Mouse (Mus musculus) liver, postnatal 0 days (tissue): ENCODE measurements around the gene BC005624. TPM values are rescaled to one million over a fixed set of nuclear protein-coding genes. Genes with fewer than 3 reads are reported as not detected.
A peak's percentile ranks its signal among the peaks of the same experiment; 100 is the strongest.

Source experiments
- ATAC-seq: fragments of 200-750 bp; cut with Nextera tagmentation; 2 replicates; pipeline ENCODE4 v1.8.0; 2017; ENCODE audit warnings: mild to moderate bottlenecking, moderate library complexity
- DNase-seq: peaks from one replicate; pipeline ENCODE4 v3.0.0-alpha.2; 2016
- H3K27ac ChIP-seq: fragments of 300-500 bp; sonication (generic); 2 replicates; pipeline ENCODE4 v1.5.1; 2014; ENCODE audit warnings: antibody characterized with exemption, moderate library complexity, mild to moderate bottlenecking, low read depth
- H3K27me3 ChIP-seq: fragments of 300-500 bp; sonication (generic); 2 replicates; pipeline ENCODE4 v1.6.1; 2014; ENCODE audit warnings: low read length, control low read depth, mixed read lengths; ENCODE audit not compliant: insufficient read depth
- H3K36me3 ChIP-seq: fragments of 300-500 bp; sonication (generic); replicated peaks from 2 replicates; pipeline ENCODE4 v1.6.1; 2014; ENCODE audit warnings: mild to moderate bottlenecking, control low read depth, low read length, moderate library complexity, mixed read lengths; ENCODE audit not compliant: insufficient read depth
- H3K4me1 ChIP-seq: fragments of 300-500 bp; sonication (generic); 2 replicates; pipeline ENCODE4 v1.6.1; 2014; ENCODE audit warnings: antibody characterized with exemption, mild to moderate bottlenecking, control low read depth; ENCODE audit not compliant: insufficient read depth
- H3K4me2 ChIP-seq: fragments of 300-500 bp; sonication (generic); 2 replicates; pipeline ENCODE4 v1.6.1; 2014; ENCODE audit warnings: low read depth, mild to moderate bottlenecking, low read length, moderate library complexity, mixed read lengths
- H3K4me3 ChIP-seq: fragments of 300-500 bp; sonication (generic); 2 replicates; pipeline ENCODE4 v1.5.1; 2014; ENCODE audit warnings: low read depth, low read length
- H3K9ac ChIP-seq: fragments of 300-500 bp; sonication (generic); replicated peaks from 2 replicates; pipeline ENCODE4 v1.6.1; 2014; ENCODE audit warnings: mild to moderate bottlenecking, moderate library complexity
- H3K9me3 ChIP-seq: fragments of 300-500 bp; sonication (generic); 2 replicates; pipeline ENCODE4 v1.6.1; 2016; ENCODE audit warnings: mild to moderate bottlenecking, control low read depth, low read length, mixed read lengths
- CTCF ChIP-seq: sonication (generic); IDR thresholded peaks from 2 replicates; pipeline ENCODE4 v1.5.1; 2016; ENCODE audit warnings: antibody characterized with exemption, low read depth
- EP300 ChIP-seq: IDR thresholded peaks from 2 replicates; pipeline ENCODE4 v1.6.1; 2016; ENCODE audit warnings: antibody characterized with exemption, low read depth, mild to moderate bottlenecking
- WGBS: fragments of 180-500 bp; shearing (Covaris S2); extraction: QIAGEN DNeasy Blood & Tissue Kit; methylation state at CpG from one replicate; pipeline ENCODE4 v1.1.7; 2014; ENCODE audit not compliant: insufficient replicate concordance; 5-methylcytosine and 5-hydroxymethylcytosine counted together
- polyA plus RNA-seq: library from polyadenylated mRNA; unstranded; fragments of >200 nt; fragmentation: Nextera tagmentation; extraction: Ambion mirVana; gene quantifications from 2 replicates; pipeline ENCODE4 v1.2.1, GENCODE M21; 2015

Gene BC005624
- polyA plus RNA-seq, 1 experiment from 2014 or later, result 18.9 TPM

GRCm38 (mm10) chr2:30985111-30986020, 3.4 kb upstream of the BC005624 start:
- WGBS, result 34% methylated on average over 17 of the region's 17 CpGs
- ATAC-seq (no peak), DNase-seq (peak; percentile 68)
- TF ChIP-seq EP300 (no peak), CTCF (no peak)
- Histone ChIP-seq H3K27ac (no peak overlapping the region), H3K9ac (no peak overlapping the region), H3K4me1 (peaks cover 19% of the 10 kb centered on the region), H3K36me3 (no peaks in the 10 kb centered on the region), H3K4me3 (no peak overlapping the region), H3K27me3 (no peaks in the 10 kb centered on the region), H3K9me3 (no peaks in the 10 kb centered on the region), H3K4me2 (peak overlapping the region; percentile 44; the same call in 1 of the 2 replicates)

GRCm38 (mm10) chr2:30983024-30983423, 1.0 kb upstream of the BC005624 start:
- ATAC-seq, result no peak
- peak overlapping the region; percentile 72; the same call in 1 of the 2 replicates for H3K9ac ChIP-seq
- peaks cover 19% of the 10 kb centered on the region for H3K4me1 ChIP-seq
- peak overlapping the region; percentile 82 for H3K4me3 ChIP-seq
- no peaks in the 10 kb centered on the region for H3K9me3 ChIP-seq
- H3K27ac ChIP-seq, result no peak overlapping the region
- peak overlapping the region; percentile 93 for H3K4me2 ChIP-seq
- H3K27me3 ChIP-seq, result no peaks in the 10 kb centered on the region
- no peak for DNase-seq
- peaks cover 10% of the 10 kb centered on the region for H3K36me3 ChIP-seq
- 46% methylated on average over 7 of the region's 7 CpGs for WGBS
- TF ChIP-seq CTCF (no peak), EP300 (no peak)

- Histone ChIP-seq H3K27ac (peak within 1 kb of the TSS; percentile 98), H3K4me3 (peak within 1 kb of the TSS; percentile 99), H3K9ac (peak within 1 kb of the TSS; percentile 99), H3K36me3 (peaks cover 32% of the 10 kb centered on the region), H3K4me2 (peak within 1 kb of the TSS; percentile 81), H3K27me3 (no peaks in the 10 kb centered on the region), H3K4me1 (peaks cover 24% of the 10 kb centered on the region), H3K9me3 (no peaks in the 10 kb centered on the region)
- 0 out of 2 replicates have a peak, but pooled peaks have one; percentile 9 for TF ChIP-seq CTCF
- peak; percentile 38; the same call in 1 of the 2 replicates for TF ChIP-seq EP300
- ATAC-seq, result peak; percentile 90
- peak; percentile 91 for DNase-seq
- WGBS, result 3% methylated on average over 57 of the region's 59 CpGs
These were observed 14.4 kb downstream of the BC005624 start, which contains the start of gene Tor1a for GRCm38 (mm10) chr2:30967352-30968327. TSS of gene Tor1a (minus strand) at chr2:30967933.

GRCm38 (mm10) chr2:30966826-30967225, 15.2 kb downstream of the BC005624 start:
- H3K27me3 ChIP-seq, result no peaks in the 10 kb centered on the region
- H3K4me1 ChIP-seq, result peaks cover 24% of the 10 kb centered on the region
- peak overlapping the region; percentile 99 for H3K9ac ChIP-seq
- ATAC-seq, result peak; percentile 20
- no peak for TF ChIP-seq CTCF
- TF ChIP-seq EP300, result no peak
- peak overlapping the region; percentile 99 for H3K4me3 ChIP-seq
- DNase-seq, result no peak
- peak overlapping the region; percentile 81 for H3K4me2 ChIP-seq
- H3K9me3 ChIP-seq, result no peaks in the 10 kb centered on the region
- H3K27ac ChIP-seq, result peak overlapping the region; percentile 98
- WGBS, result 5% methylated on average over 16 of the region's 16 CpGs
- peaks cover 35% of the 10 kb centered on the region for H3K36me3 ChIP-seq

- DNase-seq, result no peak
These were observed 16.4 kb downstream of the BC005624 start for GRCm38 (mm10) chr2:30965627-30966026.

More at GRCm38 (mm10) chr2:30965627-30966026, 16.4 kb downstream of the BC005624 start:
- ATAC-seq, result no peak
- H3K27ac ChIP-seq, result peak overlapping the region; percentile 98
- peak overlapping the region; percentile 81 for H3K4me2 ChIP-seq
- 72% methylated on average over 8 of the region's 8 CpGs for WGBS
- H3K4me1 ChIP-seq, result peaks cover 24% of the 10 kb centered on the region
- no peaks in the 10 kb centered on the region for H3K27me3 ChIP-seq
- H3K36me3 ChIP-seq, result peaks cover 46% of the 10 kb centered on the region
- no peaks in the 10 kb centered on the region for H3K9me3 ChIP-seq
- no peak for TF ChIP-seq EP300
- no peak for TF ChIP-seq CTCF
- no peak overlapping the region for H3K9ac ChIP-seq
- H3K4me3 ChIP-seq, result no peak overlapping the region
